Mouse (Mus musculus) limb, embryonic 15.5 days (tissue): Measurements from ENCODE around the gene Cltb. TPM values are rescaled to one million over a fixed set of nuclear protein-coding genes. Genes with fewer than 3 reads are reported as not detected.

Experiments
- ATAC-seq: fragments of 200-750 bp; cut with Nextera tagmentation; 2 replicates; pipeline ENCODE4 v1.8.0; 2017; ENCODE audit warnings: low read depth, moderate TSS enrichment; ENCODE audit not compliant: insufficient number of reproducible peaks, low FRiP score, low TSS enrichment
- H3K27ac ChIP-seq: fragments of 300-500 bp; sonication (generic); 2 replicates; pipeline ENCODE4 v1.5.1; 2015; ENCODE audit warnings: moderate library complexity, mild to moderate bottlenecking, inconsistent platforms
- H3K27me3 ChIP-seq: fragments of 300-500 bp; sonication (generic); 2 replicates; pipeline ENCODE4 v1.6.1; 2015; ENCODE audit warnings: inconsistent platforms
- H3K36me3 ChIP-seq: fragments of 300-500 bp; sonication (generic); 2 replicates; pipeline ENCODE4 v1.6.1; 2015; ENCODE audit warnings: inconsistent platforms
- H3K4me1 ChIP-seq: fragments of 300-500 bp; sonication (generic); 2 replicates; pipeline ENCODE4 v1.6.1; 2015; ENCODE audit warnings: inconsistent platforms
- H3K4me2 ChIP-seq: fragments of 300-500 bp; sonication (generic); 2 replicates; pipeline ENCODE4 v1.6.1; 2015; ENCODE audit warnings: mild to moderate bottlenecking, inconsistent platforms
- H3K4me3 ChIP-seq: fragments of 300-500 bp; sonication (generic); 2 replicates; pipeline ENCODE4 v1.5.1; 2015; ENCODE audit warnings: mild to moderate bottlenecking, inconsistent platforms
- H3K9ac ChIP-seq: fragments of 300-500 bp; sonication (generic); 2 replicates; pipeline ENCODE4 v1.6.1; 2015; ENCODE audit warnings: inconsistent platforms
- H3K9me3 ChIP-seq: fragments of 300-500 bp; sonication (generic); 2 replicates; pipeline ENCODE4 v1.6.1; 2016; ENCODE audit warnings: inconsistent platforms
- WGBS: fragments of 180-500 bp; shearing (Covaris S2); methylation state at CpG from one replicate; pipeline ENCODE4 v1.1.7; 2015; 5-methylcytosine and 5-hydroxymethylcytosine counted together
- polyA plus RNA-seq: library from polyadenylated mRNA; unstranded; fragments of >200 nt; fragmentation: Nextera tagmentation; extraction: Ambion mirVana; gene quantifications from 2 replicates; pipeline ENCODE4 v1.2.1, GENCODE M21; 2015

Gene Cltb
- polyA plus RNA-seq, 1 experiment from 2014 or later = 87.6 TPM

DNA sequence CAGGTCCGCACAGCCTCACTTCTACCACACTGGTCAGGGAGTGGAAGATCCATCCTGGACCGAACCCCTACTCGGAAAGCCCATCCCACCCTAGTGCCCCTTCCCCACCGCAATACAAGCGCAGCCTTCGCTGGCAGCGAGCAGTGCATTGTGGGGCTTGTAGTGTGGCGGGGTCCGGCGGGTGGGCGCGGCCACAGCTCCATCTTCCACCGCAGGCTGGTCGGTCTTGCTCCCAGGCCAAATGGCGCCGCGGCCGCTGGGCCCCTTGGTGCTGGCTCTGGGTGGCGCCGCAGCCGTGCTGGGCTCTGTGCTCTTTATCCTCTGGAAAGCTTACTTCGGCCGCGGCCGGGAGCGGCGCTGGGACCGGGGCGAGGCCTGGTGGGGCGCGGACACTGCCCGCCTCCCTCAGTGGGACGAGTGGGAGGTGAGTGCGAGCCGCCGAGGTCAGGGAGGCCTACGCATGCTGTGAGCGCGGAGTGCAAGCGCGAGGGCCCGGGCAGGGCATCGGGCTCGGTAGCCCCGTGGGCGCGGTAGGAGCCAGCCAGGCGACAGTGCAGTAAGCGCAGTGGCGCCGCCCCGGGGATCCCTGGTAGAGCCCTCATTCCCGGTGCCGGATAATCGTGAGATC is 36.2 kb downstream of the Cltb start, which contains the start of gene Arl10:
Gene Arl10, plus strand, starts transcription at position 162 of the 628 bp plus-strand sequence.
- H3K36me3 ChIP-seq = peaks cover 31% of the 10 kb centered on the region; the same call in 1 of the 2 replicates
- H3K4me3 ChIP-seq = peak within 1 kb of the TSS; percentile 97
- H3K27me3 ChIP-seq = peaks cover 3% of the 10 kb centered on the region; the same call in 1 of the 2 replicates
- H3K9me3 ChIP-seq = no peaks in the 10 kb centered on the region
- peak within 1 kb of the TSS; percentile 84 for H3K27ac ChIP-seq
- peak within 1 kb of the TSS; percentile 86 for H3K4me2 ChIP-seq
- H3K9ac ChIP-seq = peak within 1 kb of the TSS; percentile 86
- under 1% methylated on average over 55 of the region's 55 CpGs for WGBS
- peak; percentile 85 for ATAC-seq
- peaks cover 16% of the 10 kb centered on the region for H3K4me1 ChIP-seq

DNA sequence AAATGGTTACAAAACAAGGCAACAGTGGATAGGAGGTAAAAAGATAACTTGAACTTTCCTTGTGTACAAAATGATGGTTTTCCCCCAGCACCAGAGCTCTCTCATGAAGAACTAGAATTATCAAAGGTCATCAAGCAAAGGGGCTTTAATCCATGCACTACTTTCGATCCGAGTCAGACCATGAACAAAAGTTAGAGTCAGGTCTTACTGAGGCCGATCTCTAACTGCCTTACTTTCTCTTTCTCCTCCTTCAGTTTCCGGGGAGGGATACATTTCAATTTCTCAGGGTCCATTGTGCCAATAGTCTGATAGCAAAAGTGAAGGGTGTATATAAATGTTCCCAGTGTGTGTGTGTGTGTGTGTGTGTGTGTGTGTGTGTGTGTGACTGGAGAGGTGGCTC is 38.5 kb downstream of the Cltb start:
- Histone ChIP-seq H3K27me3 (peaks cover 3% of the 10 kb centered on the region; the same call in 1 of the 2 replicates), H3K4me3 (no peak overlapping the region), H3K36me3 (peaks cover 7% of the 10 kb centered on the region; the same call in 1 of the 2 replicates), H3K4me1 (peaks cover 14% of the 10 kb centered on the region), H3K9me3 (no peaks in the 10 kb centered on the region), H3K4me2 (no peak overlapping the region), H3K27ac (no peak overlapping the region), H3K9ac (no peak overlapping the region)
- WGBS = 83% methylated on average over 4 of the region's 4 CpGs
- ATAC-seq = no peak

DNA sequence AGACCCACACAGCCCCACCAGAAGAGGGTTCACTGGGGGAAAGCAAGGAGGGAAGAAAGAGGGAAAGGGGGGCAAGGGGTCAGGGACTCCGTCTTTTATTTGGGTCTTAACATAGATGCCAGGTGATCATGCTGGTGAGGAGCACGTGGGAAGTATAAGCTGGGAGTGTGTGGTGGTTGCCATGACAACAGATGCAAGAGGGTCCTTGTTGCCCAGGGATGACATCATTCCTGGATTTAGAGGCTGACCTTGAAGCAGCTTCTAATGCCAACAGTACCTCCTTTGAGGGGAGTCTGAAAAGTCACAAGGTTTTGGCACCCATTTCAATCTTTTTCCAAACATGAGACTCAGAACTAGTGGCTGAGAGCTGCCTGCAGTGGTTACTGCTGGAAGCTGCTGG is 39.5 kb downstream of the Cltb start:
- no peak overlapping the region for H3K9ac ChIP-seq
- no peak overlapping the region for H3K4me3 ChIP-seq
- ATAC-seq = no peak
- 0 out of 2 replicates have a peak, but pooled peaks cover 1% of the 10 kb centered on the region for H3K36me3 ChIP-seq
- H3K9me3 ChIP-seq = no peaks in the 10 kb centered on the region
- H3K27me3 ChIP-seq = peaks cover 3% of the 10 kb centered on the region; the same call in 1 of the 2 replicates
- H3K4me2 ChIP-seq = no peak overlapping the region
- H3K4me1 ChIP-seq = peaks cover 13% of the 10 kb centered on the region
- 0 out of 2 replicates have a peak overlapping the region, but pooled peaks have one; percentile 27 for H3K27ac ChIP-seq
- 31% methylated on average over 2 of the region's 2 CpGs for WGBS

DNA sequence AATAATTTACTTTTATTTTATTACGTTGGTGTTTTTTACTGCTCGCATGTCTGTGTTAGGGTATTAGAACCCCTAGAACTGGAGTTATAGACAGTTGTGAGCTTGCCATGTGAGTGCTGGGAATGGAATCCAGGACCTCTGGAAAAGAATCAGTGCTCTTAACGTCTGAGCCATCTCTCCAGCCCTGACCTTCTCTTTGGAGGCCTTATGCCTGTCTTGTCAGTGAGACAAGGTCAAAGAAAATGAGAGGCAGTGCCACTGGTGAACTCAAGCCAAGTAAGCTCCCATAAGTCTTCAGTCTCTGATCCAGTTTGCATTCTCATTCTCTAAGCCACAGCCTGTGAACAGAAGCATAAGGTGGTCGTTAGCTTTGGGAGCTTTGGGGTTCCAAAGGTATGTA is 40.4 kb downstream of the Cltb start:
- WGBS = 68% methylated on average over 4 of the region's 4 CpGs
- H3K27me3 ChIP-seq = peaks cover 3% of the 10 kb centered on the region; the same call in 1 of the 2 replicates
- H3K27ac ChIP-seq = no peak overlapping the region
- no peak overlapping the region for H3K4me3 ChIP-seq
- ATAC-seq = no peak
- H3K36me3 ChIP-seq = no peaks in the 10 kb centered on the region
- no peak overlapping the region for H3K4me2 ChIP-seq
- H3K4me1 ChIP-seq = peaks cover 7% of the 10 kb centered on the region
- no peaks in the 10 kb centered on the region for H3K9me3 ChIP-seq
- H3K9ac ChIP-seq = no peak overlapping the region

DNA sequence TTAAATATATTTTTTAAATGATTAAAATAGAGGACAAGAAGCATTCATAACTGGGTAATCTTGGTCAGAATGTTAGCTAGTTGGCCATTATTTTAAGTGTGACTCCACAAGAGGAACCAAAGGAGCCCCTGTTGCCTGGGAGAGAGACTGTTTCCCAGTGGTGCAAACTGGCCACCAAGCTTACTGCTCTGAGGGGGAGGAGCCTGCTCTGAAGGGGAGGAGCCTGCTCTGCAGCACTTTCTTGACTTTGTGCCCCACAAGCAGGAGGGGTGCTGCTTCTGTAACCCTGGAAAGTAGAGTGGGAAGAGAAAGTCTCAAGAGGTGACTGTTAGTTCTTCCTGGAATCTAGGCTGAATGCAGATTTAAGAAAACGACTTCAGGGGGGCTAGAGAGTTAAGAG is 41.9 kb downstream of the Cltb start:
- Histone ChIP-seq H3K36me3 (no peaks in the 10 kb centered on the region), H3K4me3 (no peak overlapping the region), H3K27me3 (peaks cover 3% of the 10 kb centered on the region; the same call in 1 of the 2 replicates), H3K27ac (no peak overlapping the region), H3K4me2 (no peak overlapping the region), H3K9me3 (no peaks in the 10 kb centered on the region), H3K4me1 (peaks cover 10% of the 10 kb centered on the region), H3K9ac (no peak overlapping the region)
- no peak for ATAC-seq
- 51% methylated on average over 1 of the region's 1 CpGs for WGBS

DNA sequence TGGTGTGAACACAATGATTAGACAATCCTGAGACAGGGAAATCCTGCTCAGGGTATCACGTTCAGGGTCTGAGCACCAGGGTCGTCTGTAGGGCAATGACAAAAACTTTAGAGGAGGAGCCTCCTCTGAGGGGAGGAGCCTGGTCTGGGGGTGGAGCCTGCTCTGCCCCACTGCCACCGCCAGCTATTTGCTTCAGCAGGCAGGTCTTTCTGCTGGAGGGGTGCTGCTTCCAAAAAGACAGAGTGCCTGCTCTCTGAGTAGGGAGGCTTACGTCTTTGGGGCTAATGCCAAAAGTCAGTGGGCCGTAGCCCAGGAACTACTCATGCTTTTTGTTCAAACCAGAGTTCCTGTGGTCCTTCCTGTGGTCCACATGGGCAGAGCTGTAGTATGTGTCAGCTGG is 42.8 kb downstream of the Cltb start:
- Histone ChIP-seq H3K4me2 (no peak overlapping the region), H3K9ac (no peak overlapping the region), H3K27me3 (no peaks in the 10 kb centered on the region), H3K9me3 (no peaks in the 10 kb centered on the region), H3K36me3 (0 out of 2 replicates have a peak, but pooled peaks cover 2% of the 10 kb centered on the region), H3K4me3 (no peak overlapping the region), H3K4me1 (peaks cover 14% of the 10 kb centered on the region), H3K27ac (no peak overlapping the region)
- WGBS = 45% methylated on average over 5 of the region's 5 CpGs
- no peak for ATAC-seq

DNA sequence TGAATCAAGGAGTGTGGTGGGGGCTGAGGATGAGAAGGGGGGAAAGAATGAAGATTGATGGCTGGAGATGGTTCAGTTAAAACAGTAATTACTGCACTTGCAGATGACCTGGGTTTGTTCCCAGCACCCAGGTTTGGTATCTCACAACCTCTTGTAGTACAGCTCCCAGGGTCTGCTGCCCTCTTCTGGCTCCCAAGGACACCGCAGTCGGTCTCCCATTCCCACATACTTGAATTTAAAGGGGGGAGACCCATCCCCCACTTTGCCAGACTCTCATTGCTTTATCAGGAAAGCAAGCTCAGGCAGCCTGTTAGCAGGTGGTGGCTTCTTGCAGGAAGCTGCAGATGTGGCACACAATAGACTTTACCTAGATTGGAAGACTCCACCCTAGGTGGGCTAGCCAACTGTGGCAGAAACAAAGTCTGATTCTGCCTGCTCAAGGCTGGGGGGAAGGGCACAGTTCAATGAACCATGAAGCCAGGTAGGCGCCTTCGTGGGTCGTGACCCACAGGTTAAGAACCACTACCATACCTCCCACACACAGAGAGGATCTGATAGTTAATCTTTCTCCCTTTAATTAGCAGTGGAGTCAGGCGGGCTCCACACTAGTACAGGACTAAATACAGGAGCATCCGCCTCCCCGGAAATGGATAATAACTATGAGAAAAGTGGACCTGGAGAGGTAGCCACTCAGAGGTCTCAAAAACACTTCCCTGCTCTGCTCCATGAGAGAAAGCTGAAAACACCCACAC is 45.4 kb downstream of the Cltb start:
- Histone ChIP-seq H3K4me2 (peak overlapping the region; percentile 67), H3K9ac (no peak overlapping the region), H3K9me3 (no peaks in the 10 kb centered on the region), H3K27ac (peak overlapping the region; percentile 64; the same call in 1 of the 2 replicates), H3K4me3 (peak overlapping the region; percentile 89), H3K27me3 (no peaks in the 10 kb centered on the region), H3K36me3 (peaks cover 21% of the 10 kb centered on the region), H3K4me1 (peaks cover 19% of the 10 kb centered on the region)
- peak; percentile 18; the same call in 1 of the 2 replicates for ATAC-seq
- WGBS = 46% methylated on average over 8 of the region's 8 CpGs

DNA sequence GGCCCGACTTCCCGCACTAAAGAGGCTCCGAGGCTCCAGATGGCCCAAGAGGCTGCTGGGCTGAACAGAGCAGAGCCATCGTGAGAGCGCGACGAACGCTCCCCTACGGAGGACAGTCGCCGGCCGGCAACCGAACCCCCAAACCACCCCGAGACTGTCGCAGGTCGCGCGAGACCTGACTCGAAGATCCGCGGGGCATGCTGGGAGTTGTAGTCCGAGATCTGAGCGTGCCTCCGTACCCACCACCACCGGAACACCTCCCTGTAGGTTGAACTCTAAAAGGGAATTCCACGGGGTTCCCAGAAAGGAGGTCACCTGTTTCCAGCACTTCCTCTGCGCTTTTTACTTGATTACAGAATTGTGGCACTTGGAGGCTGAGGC is 46.0 kb downstream of the Cltb start, which contains the start of gene 4833439L19Rik:
Gene 4833439L19Rik, minus strand, starts transcription at position 235 of the 381 bp plus-strand sequence.
- H3K4me3 ChIP-seq = peak within 1 kb of the TSS; percentile 89
- H3K9me3 ChIP-seq = no peaks in the 10 kb centered on the region
- peak within 1 kb of the TSS; percentile 91 for H3K9ac ChIP-seq
- peak within 1 kb of the TSS; percentile 64 for H3K27ac ChIP-seq
- H3K4me1 ChIP-seq = peaks cover 19% of the 10 kb centered on the region
- peak; percentile 90 for ATAC-seq
- 0% methylated on average over 27 of the region's 27 CpGs for WGBS
- peaks cover 27% of the 10 kb centered on the region for H3K36me3 ChIP-seq
- no peaks in the 10 kb centered on the region for H3K27me3 ChIP-seq
- H3K4me2 ChIP-seq = peak within 1 kb of the TSS; percentile 67

DNA sequence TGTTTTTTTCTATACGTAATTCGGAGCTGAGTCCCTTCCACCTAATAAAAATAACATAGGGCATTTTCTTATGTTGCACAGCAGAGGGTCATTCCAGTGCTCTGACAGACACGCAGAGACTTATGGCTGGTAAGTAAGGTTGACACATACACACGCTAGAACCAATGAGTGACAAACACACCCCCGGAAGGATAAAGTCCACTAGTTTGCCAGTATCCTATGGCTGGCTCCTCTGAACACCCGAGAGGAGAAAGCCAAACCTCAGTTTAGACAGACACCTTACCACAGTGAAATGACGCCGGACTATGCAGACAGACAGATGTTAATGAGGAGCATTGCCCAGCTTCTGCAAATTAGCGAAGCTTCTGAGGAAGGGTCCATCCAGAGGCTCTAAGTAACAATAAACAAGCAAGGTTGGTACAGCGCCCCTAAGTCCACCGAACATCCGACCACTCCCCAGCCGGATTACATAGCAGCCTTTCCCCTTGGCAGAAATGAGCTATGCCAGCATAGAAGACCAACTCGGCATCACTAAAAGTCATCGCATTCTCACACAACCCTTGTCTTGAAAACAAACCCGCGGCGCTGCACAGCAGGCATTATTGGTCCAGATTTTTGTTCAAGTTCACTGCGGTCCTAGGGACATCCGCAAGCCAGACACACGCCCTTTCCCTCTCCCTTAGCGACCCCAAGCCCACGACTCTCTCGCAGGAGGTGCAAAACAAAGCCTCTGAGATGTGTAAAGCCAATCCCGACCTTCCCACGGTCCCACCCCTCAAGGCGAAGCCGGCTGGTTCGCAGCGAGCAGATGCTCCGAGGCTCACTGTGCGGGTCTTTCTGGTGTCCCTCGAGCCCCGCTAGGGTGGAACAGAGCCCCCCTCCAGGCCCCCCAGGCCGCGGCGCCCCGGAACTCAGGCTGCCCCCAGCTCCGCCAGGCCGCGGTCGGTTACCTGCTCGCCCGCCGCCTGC is 46.6 kb downstream of the Cltb start:
- H3K27ac ChIP-seq = peak overlapping the region; percentile 64
- peaks cover 34% of the 10 kb centered on the region for H3K36me3 ChIP-seq
- H3K9me3 ChIP-seq = no peaks in the 10 kb centered on the region
- H3K9ac ChIP-seq = peak overlapping the region; percentile 91
- peak overlapping the region; percentile 67 for H3K4me2 ChIP-seq
- WGBS = 9% methylated on average over 45 of the region's 45 CpGs
- H3K4me1 ChIP-seq = peaks cover 19% of the 10 kb centered on the region
- H3K4me3 ChIP-seq = peak overlapping the region; percentile 89
- H3K27me3 ChIP-seq = no peaks in the 10 kb centered on the region
- ATAC-seq = peak; percentile 1

DNA sequence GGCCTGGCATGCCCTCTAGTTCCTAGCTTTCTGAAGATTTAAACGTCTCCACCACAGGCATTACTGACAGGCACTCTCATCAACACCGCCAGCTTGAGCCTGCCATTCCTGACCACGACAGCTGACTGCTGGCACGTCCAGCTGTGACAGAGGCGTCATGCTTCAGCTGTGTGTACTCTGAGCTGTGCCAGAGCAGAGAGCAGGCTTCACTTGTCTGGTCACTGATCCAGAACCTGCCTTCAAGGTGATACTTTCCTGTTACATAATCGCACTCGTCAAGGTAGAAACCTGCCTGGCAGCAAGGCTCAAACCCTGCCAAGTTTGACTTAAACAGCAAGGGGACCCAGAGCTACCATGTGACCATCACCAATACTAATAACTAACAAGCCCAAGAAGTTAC is 48.6 kb downstream of the Cltb start:
- Histone ChIP-seq H3K9ac (no peak overlapping the region), H3K27ac (no peak overlapping the region), H3K4me1 (peaks cover 19% of the 10 kb centered on the region), H3K9me3 (no peaks in the 10 kb centered on the region), H3K36me3 (peaks cover 53% of the 10 kb centered on the region), H3K4me3 (no peak overlapping the region), H3K4me2 (no peak overlapping the region), H3K27me3 (no peaks in the 10 kb centered on the region)
- ATAC-seq = no peak
- 69% methylated on average over 7 of the region's 7 CpGs for WGBS

DNA sequence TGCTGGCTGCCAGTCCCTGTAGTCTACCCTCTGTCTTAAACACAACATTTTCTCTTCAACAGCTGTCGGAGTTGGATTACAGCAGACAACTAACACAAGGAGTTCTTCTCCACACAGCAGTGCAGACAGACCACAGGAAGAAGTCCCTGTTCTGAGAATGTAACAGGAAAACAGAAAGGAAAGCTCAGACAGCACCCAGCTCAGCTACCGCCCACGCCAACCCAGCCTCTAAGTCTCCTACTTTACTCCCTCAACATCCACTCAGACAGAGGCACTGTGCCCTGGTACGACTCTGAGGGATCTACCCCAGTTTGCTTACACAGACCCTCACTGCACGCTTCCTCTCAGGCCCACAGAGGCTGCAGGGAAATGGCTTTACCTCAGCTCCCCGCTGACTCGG is 50.5 kb downstream of the Cltb start:
- H3K4me1 ChIP-seq = peaks cover 18% of the 10 kb centered on the region
- ATAC-seq = no peak
- WGBS = 94% methylated on average over 7 of the region's 7 CpGs
- no peaks in the 10 kb centered on the region for H3K9me3 ChIP-seq
- H3K36me3 ChIP-seq = peaks cover 72% of the 10 kb centered on the region
- H3K4me2 ChIP-seq = no peak overlapping the region
- no peak overlapping the region for H3K9ac ChIP-seq
- no peak overlapping the region for H3K4me3 ChIP-seq
- H3K27ac ChIP-seq = no peak overlapping the region
- no peaks in the 10 kb centered on the region for H3K27me3 ChIP-seq
